In the genomic region with DNA sequence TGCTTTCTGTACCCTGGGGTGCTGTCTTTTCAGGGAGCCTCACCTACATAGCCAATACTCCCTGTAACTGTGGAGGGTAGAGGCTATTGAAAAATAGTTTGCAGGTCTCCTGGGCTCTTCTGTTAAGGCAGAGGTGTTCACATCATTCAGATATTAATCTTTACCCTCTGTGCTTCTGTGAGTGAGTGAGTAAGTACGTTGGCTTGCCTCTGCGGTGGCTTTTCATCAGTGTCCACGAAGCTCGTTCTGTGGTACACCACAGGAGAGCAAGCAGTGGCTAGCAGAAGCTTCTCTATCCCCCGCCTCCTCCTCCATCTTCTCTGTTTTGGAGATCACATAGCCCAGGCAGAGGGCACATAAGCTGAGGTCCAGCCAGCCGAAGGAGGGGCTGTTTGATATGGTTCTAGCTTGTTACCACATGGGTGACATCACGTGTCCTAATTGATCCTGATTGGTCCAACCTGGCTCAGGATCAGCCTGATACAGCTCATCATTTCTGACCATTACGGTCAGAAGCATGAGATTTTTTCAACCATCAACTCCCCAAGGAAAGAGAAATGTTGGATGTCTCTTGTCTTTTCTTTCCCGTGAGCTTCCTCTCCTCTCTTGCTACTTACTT, we compare ENCODE assay signal across 32 mouse cellular contexts.
DNase-seq lines count a peak whose midpoint lies in the region; ATAC-seq lines count a peak whose summit lies in the region.
"Had no signal": no experiment of that assay in that cellular context is flagged by ENCODE, and none has a peak within 500 bp of the region (broad histone marks: within the 10 kb centered on the region; RNA-seq: fewer than 3 reads in every experiment).

No protein-coding gene starts in this region.

- H3K4me3 ChIP-seq in hindbrain, embryonic 11.5 days (ENCODE audit: low read depth, low read length) = no peak overlapping the region
- no peak overlapping the region for H3K4me3 ChIP-seq in hindbrain, embryonic 12.5 days
- H3K4me3 ChIP-seq: embryonic facial prominence, embryonic 13.5 days; erythroblast, embryonic 14.5 days; heart, embryonic 13.5 days; limb, embryonic 15.5 days; liver, embryonic 13.5 days; neural tube, embryonic 12.5 days; stomach, embryonic 15.5 days had no signal

- peak overlapping the region; percentile 53; the same call in 1 of the 2 replicates for H3K27ac ChIP-seq in hindbrain, embryonic 11.5 days (ENCODE audit: low read depth, low read length)
- H3K27ac ChIP-seq in hindbrain, embryonic 12.5 days = no peak overlapping the region
- H3K27ac ChIP-seq: embryonic facial prominence, embryonic 13.5 days; heart, embryonic 13.5 days; limb, embryonic 15.5 days; liver, embryonic 13.5 days; macrophage; neural tube, embryonic 12.5 days; stomach, embryonic 15.5 days had no signal

- H3K36me3 ChIP-seq in hindbrain, embryonic 11.5 days (ENCODE audit: control insufficient read depth, insufficient read depth, low read length) = no peaks in the 10 kb centered on the region
- H3K36me3 ChIP-seq in hindbrain, embryonic 12.5 days = no peaks in the 10 kb centered on the region
- H3K36me3 ChIP-seq: embryonic facial prominence, embryonic 13.5 days; heart, embryonic 13.5 days; limb, embryonic 15.5 days; liver, embryonic 13.5 days; neural tube, embryonic 12.5 days; stomach, embryonic 15.5 days had no signal

- H3K4me1 ChIP-seq in hindbrain, embryonic 11.5 days (replicated peaks; ENCODE audit: control insufficient read depth, insufficient read depth, low read length) = peaks cover 17% of the 10 kb centered on the region
- H3K4me1 ChIP-seq in hindbrain, embryonic 12.5 days = peaks cover 49% of the 10 kb centered on the region

- H3K27me3 ChIP-seq in hindbrain, embryonic 11.5 days (ENCODE audit: control insufficient read depth, insufficient read depth, low read length) = no peaks in the 10 kb centered on the region
- no peaks in the 10 kb centered on the region; the same call in 1 of the 2 replicates for H3K27me3 ChIP-seq in hindbrain, embryonic 12.5 days
- H3K27me3 ChIP-seq: CH12.LX; heart, embryonic 13.5 days; neural tube, embryonic 12.5 days; stomach, embryonic 15.5 days had no signal

- no peak for DNase-seq in hindbrain, embryonic 11.5 days (ENCODE audit: low spot score)
- peak; percentile 78 for DNase-seq in 416B (ENCODE audit: low read depth)
- DNase-seq in lung, postnatal 14 days = no peak
- DNase-seq: adrenal gland, adult 2 months; cerebellum, adult 9-10 months; cerebellum, postnatal 36 days; embryo, embryonic 11 days; gastrocnemius, postnatal 25 days; heart, postnatal 10 days; kidney, adult 8-10 months; kidney, postnatal 10 days; layer of hippocampus, postnatal 36 days; left cerebral cortex, postnatal 4 days; liver, embryonic 13.5 days; lung, adult 18-20 months; right cerebral cortex, postnatal 25 days had no signal

- 78% methylated on average over 9 of the region's 9 CpGs for WGBS in hindbrain, embryonic 11.5 days
- WGBS in hindbrain, embryonic 12.5 days = 74% methylated on average over 9 of the region's 9 CpGs

- no peak overlapping the region for H3K9ac ChIP-seq in hindbrain, embryonic 11.5 days (ENCODE audit: low read depth, low read length)
- H3K9ac ChIP-seq in hindbrain, embryonic 12.5 days = no peak overlapping the region
- H3K9ac ChIP-seq: embryonic facial prominence, embryonic 13.5 days; heart, embryonic 13.5 days; limb, embryonic 15.5 days; liver, embryonic 13.5 days; neural tube, embryonic 12.5 days; stomach, embryonic 15.5 days had no signal

- no peak for ATAC-seq in hindbrain, embryonic 11.5 days (ENCODE audit: low FRiP score)
- ATAC-seq in hindbrain, embryonic 12.5 days (ENCODE audit: low FRiP score) = no peak
- peak; percentile 48 for ATAC-seq in common myeloid progenitor, adult 5-6 weeks (replicated peaks; ENCODE audit: low read depth, poor library complexity, severe bottlenecking)
- ATAC-seq in megakaryocyte progenitor cell, adult 5-6 weeks (replicated peaks; ENCODE audit: poor library complexity) = peak; percentile 38; the same call in 1 of the 2 replicates
- no peak for ATAC-seq in erythroblast, adult 5-6 weeks (replicated peaks; ENCODE audit: low FRiP score, poor library complexity, severe bottlenecking)
- ATAC-seq: activated CD4-positive, CD25-positive, alpha-beta regulatory T cell, adult 4 months; forebrain, embryonic 14.5 days; intestine, embryonic 16.5 days; lung, postnatal 0 days had no signal

- no peaks in the 10 kb centered on the region for H3K9me3 ChIP-seq in hindbrain, embryonic 11.5 days (ENCODE audit: control insufficient read depth, low read length)
- no peaks in the 10 kb centered on the region for H3K9me3 ChIP-seq in hindbrain, embryonic 12.5 days (replicated peaks)
- H3K9me3 ChIP-seq: embryonic facial prominence, embryonic 13.5 days; heart, embryonic 13.5 days; limb, embryonic 15.5 days; liver, embryonic 13.5 days; neural tube, embryonic 12.5 days; stomach, embryonic 15.5 days had no signal

- no peak overlapping the region for H3K4me2 ChIP-seq in hindbrain, embryonic 11.5 days (replicated peaks; ENCODE audit: low read depth, low read length)
- no peak overlapping the region for H3K4me2 ChIP-seq in hindbrain, embryonic 12.5 days (replicated peaks)
- H3K4me2 ChIP-seq: embryonic facial prominence, embryonic 13.5 days; heart, embryonic 13.5 days; limb, embryonic 15.5 days; liver, embryonic 13.5 days; neural tube, embryonic 12.5 days; stomach, embryonic 15.5 days had no signal

Comparison
In these comparisons a context has a peak if more than half of its experiments do, and no peak if none do; other contexts are left out.
1. ATAC-seq: peak in common myeloid progenitor, adult 5-6 weeks (single experiment) and megakaryocyte progenitor cell, adult 5-6 weeks (single experiment); none in hindbrain, embryonic 11.5 days (single experiment), hindbrain, embryonic 12.5 days (single experiment) and erythroblast, adult 5-6 weeks (single experiment).